Comparison of ENCODE assay signal across 27 mouse cellular contexts in genomic region chr1:133409786-133410185, GRCm38 (mm10). TPM values are rescaled to one million over a fixed set of nuclear protein-coding genes. Genes with fewer than 3 reads are reported as not detected.
DNase-seq lines count a peak whose midpoint lies in the region; ATAC-seq lines count a peak whose summit lies in the region.
"Had no signal": no experiment of that assay in that cellular context is flagged by ENCODE, and none has a peak within 500 bp of the region (broad histone marks: within the 10 kb centered on the region; RNA-seq: fewer than 3 reads in every experiment).

No protein-coding gene starts in this region.

- H3K27ac ChIP-seq in forebrain, embryonic 10.5 days, result peak overlapping the region; percentile 74
- no peak overlapping the region for H3K27ac ChIP-seq in forebrain, embryonic 16.5 days (ENCODE audit: low read length)
- peak overlapping the region; percentile 84 for H3K27ac ChIP-seq in midbrain, embryonic 10.5 days (replicated peaks)
- H3K27ac ChIP-seq in midbrain, embryonic 14.5 days (replicated peaks; ENCODE audit: low read depth, low read length), result no peak overlapping the region
- peak overlapping the region; percentile 82 for H3K27ac ChIP-seq in embryonic facial prominence, embryonic 10.5 days (replicated peaks)
- H3K27ac ChIP-seq: embryonic facial prominence, embryonic 15.5 days; forebrain, embryonic 13.5 days; heart, embryonic 15.5 days; hindbrain, embryonic 15.5 days; kidney, postnatal 0 days; liver, embryonic 15.5 days had no signal

- DNase-seq in forebrain, embryonic 10.5 days (ENCODE audit: extremely low spot score, low spot score), result no peak
- DNase-seq in kidney, adult 9 months, result peak; percentile 71
- DNase-seq in kidney, postnatal 4 days, result no peak
- no peak for DNase-seq in midbrain, embryonic 10.5 days (ENCODE audit: low spot score)
- DNase-seq in midbrain, embryonic 14.5 days, result no peak
- no peak for DNase-seq in embryonic facial prominence, embryonic 10.5 days (ENCODE audit: low spot score)
- DNase-seq in thymus, postnatal 4 days, result no peak
- DNase-seq: adrenal gland, adult 2 months; adrenal gland, postnatal 36 days; cerebellum, adult 2 months; cerebellum, postnatal 14 days; gastrocnemius, postnatal 14 days; heart, postnatal 36 days; lung, embryonic 14.5 days; thymus, postnatal 14 days had no signal

- H3K4me3 ChIP-seq in forebrain, embryonic 10.5 days, result no peak overlapping the region
- no peak overlapping the region for H3K4me3 ChIP-seq in forebrain, embryonic 16.5 days (replicated peaks; ENCODE audit: low read length)
- peak overlapping the region; percentile 46 for H3K4me3 ChIP-seq in midbrain, embryonic 10.5 days
- H3K4me3 ChIP-seq in midbrain, embryonic 14.5 days (replicated peaks; ENCODE audit: low read depth, low read length), result no peak overlapping the region
- no peak overlapping the region; the same call in 1 of the 2 replicates for H3K4me3 ChIP-seq in embryonic facial prominence, embryonic 10.5 days
- H3K4me3 ChIP-seq: embryonic facial prominence, embryonic 15.5 days; forebrain, embryonic 13.5 days; heart, embryonic 15.5 days; hindbrain, embryonic 15.5 days; limb, embryonic 12.5 days; liver, embryonic 15.5 days; myocyte had no signal

- peaks cover 85% of the 10 kb centered on the region for H3K4me1 ChIP-seq in forebrain, embryonic 10.5 days
- no peaks in the 10 kb centered on the region; the same call in 1 of the 2 replicates for H3K4me1 ChIP-seq in forebrain, embryonic 16.5 days (replicated peaks; ENCODE audit: control insufficient read depth, insufficient read depth, low read length)
- H3K4me1 ChIP-seq in midbrain, embryonic 10.5 days, result peaks cover 94% of the 10 kb centered on the region
- H3K4me1 ChIP-seq in midbrain, embryonic 14.5 days (ENCODE audit: control insufficient read depth, insufficient read depth, low read length), result peaks cover 18% of the 10 kb centered on the region
- peaks cover 85% of the 10 kb centered on the region for H3K4me1 ChIP-seq in embryonic facial prominence, embryonic 10.5 days

- ATAC-seq in forebrain, embryonic 16.5 days, result no peak
- no peak for ATAC-seq in midbrain, embryonic 14.5 days (ENCODE audit: low FRiP score, low TSS enrichment)
- ATAC-seq: activated CD4-positive, CD25-positive, alpha-beta regulatory T cell, adult 4 months; forebrain, embryonic 13.5 days had no signal

- H3K4me2 ChIP-seq in forebrain, embryonic 16.5 days (ENCODE audit: low read length), result no peak overlapping the region
- no peak overlapping the region for H3K4me2 ChIP-seq in midbrain, embryonic 14.5 days (ENCODE audit: low read length)
- H3K4me2 ChIP-seq: embryonic facial prominence, embryonic 15.5 days; forebrain, embryonic 13.5 days; heart, embryonic 15.5 days; hindbrain, embryonic 15.5 days; lung, embryonic 14.5 days had no signal

- 69% methylated on average over 9 of the region's 9 CpGs for WGBS in forebrain, embryonic 10.5 days
- 78% methylated on average over 9 of the region's 9 CpGs for WGBS in forebrain, embryonic 16.5 days
- 64% methylated on average over 9 of the region's 9 CpGs for WGBS in midbrain, embryonic 10.5 days
- 60% methylated on average over 9 of the region's 9 CpGs for WGBS in midbrain, embryonic 14.5 days
- WGBS in embryonic facial prominence, embryonic 10.5 days, result 49% methylated on average over 9 of the region's 9 CpGs

- H3K36me3 ChIP-seq in forebrain, embryonic 10.5 days (replicated peaks), result peaks cover 12% of the 10 kb centered on the region
- no peaks in the 10 kb centered on the region for H3K36me3 ChIP-seq in forebrain, embryonic 16.5 days (ENCODE audit: control insufficient read depth, insufficient read depth)
- peaks cover 31% of the 10 kb centered on the region for H3K36me3 ChIP-seq in midbrain, embryonic 10.5 days
- H3K36me3 ChIP-seq in midbrain, embryonic 14.5 days (ENCODE audit: control insufficient read depth, insufficient read depth, low read length), result no peaks in the 10 kb centered on the region
- H3K36me3 ChIP-seq in embryonic facial prominence, embryonic 10.5 days (replicated peaks), result peaks cover 10% of the 10 kb centered on the region; the same call in 1 of the 2 replicates
- H3K36me3 ChIP-seq: embryonic facial prominence, embryonic 15.5 days; heart, embryonic 15.5 days; hindbrain, embryonic 15.5 days; limb, embryonic 12.5 days; liver, embryonic 15.5 days had no signal

- H3K9ac ChIP-seq in forebrain, embryonic 16.5 days (replicated peaks; ENCODE audit: low read depth, low read length), result no peak overlapping the region
- H3K9ac ChIP-seq in midbrain, embryonic 14.5 days (replicated peaks; ENCODE audit: low read length), result no peak overlapping the region
- H3K9ac ChIP-seq: embryonic facial prominence, embryonic 15.5 days; forebrain, embryonic 13.5 days; heart, embryonic 15.5 days; hindbrain, embryonic 15.5 days; limb, embryonic 12.5 days; liver, embryonic 15.5 days; lung, embryonic 14.5 days had no signal

- 0 out of 2 replicates have a peak, but pooled peaks cover 5% of the 10 kb centered on the region for H3K9me3 ChIP-seq in forebrain, embryonic 10.5 days
- no peaks in the 10 kb centered on the region for H3K9me3 ChIP-seq in forebrain, embryonic 16.5 days (ENCODE audit: control insufficient read depth, low read length)
- H3K9me3 ChIP-seq in midbrain, embryonic 10.5 days (replicated peaks), result peaks cover 4% of the 10 kb centered on the region; the same call in 1 of the 2 replicates
- no peaks in the 10 kb centered on the region for H3K9me3 ChIP-seq in midbrain, embryonic 14.5 days (ENCODE audit: control insufficient read depth, low read length)
- no peaks in the 10 kb centered on the region for H3K9me3 ChIP-seq in embryonic facial prominence, embryonic 10.5 days
- H3K9me3 ChIP-seq: embryonic facial prominence, embryonic 15.5 days; forebrain, embryonic 13.5 days; heart, embryonic 15.5 days; hindbrain, embryonic 15.5 days; limb, embryonic 12.5 days; liver, embryonic 15.5 days had no signal

- H3K27me3 ChIP-seq in forebrain, embryonic 10.5 days (ENCODE audit: poor library complexity, severe bottlenecking), result no peaks in the 10 kb centered on the region
- no peaks in the 10 kb centered on the region for H3K27me3 ChIP-seq in forebrain, embryonic 16.5 days (replicated peaks; ENCODE audit: control insufficient read depth, insufficient read depth, low read length)
- H3K27me3 ChIP-seq in midbrain, embryonic 10.5 days (ENCODE audit: low read depth, poor library complexity, severe bottlenecking), result no peaks in the 10 kb centered on the region
- H3K27me3 ChIP-seq in midbrain, embryonic 14.5 days (ENCODE audit: control insufficient read depth, insufficient read depth, low read length), result no peaks in the 10 kb centered on the region
- no peaks in the 10 kb centered on the region for H3K27me3 ChIP-seq in embryonic facial prominence, embryonic 10.5 days (replicated peaks; ENCODE audit: low read depth, poor library complexity, severe bottlenecking)
- H3K27me3 ChIP-seq: embryonic facial prominence, embryonic 15.5 days; forebrain, embryonic 13.5 days; heart, embryonic 15.5 days; hindbrain, embryonic 15.5 days; limb, embryonic 12.5 days; liver, embryonic 15.5 days had no signal

RNA-seq across cellular contexts. Expression of gene Sox13, which starts 14.4 kb away (rescaled TPM):
- polyA plus RNA-seq in forebrain, embryonic 10.5 days (2016; fragmentation: Nextera tagmentation; extraction: Ambion mirVana), result 12.5 and 14.1 TPM in 2 replicates
- polyA plus RNA-seq in forebrain, embryonic 16.5 days (2015; fragmentation: Nextera tagmentation; extraction: Ambion mirVana), result 3.6 and 4.4 TPM in 2 replicates
- polyA plus RNA-seq in midbrain, embryonic 10.5 days (2016; fragmentation: Nextera tagmentation; extraction: Ambion mirVana), result 28.5 and 32.0 TPM in 2 replicates
- polyA plus RNA-seq in midbrain, embryonic 14.5 days (2014; fragmentation: Nextera tagmentation; extraction: Ambion mirVana), result 5.9 and 9.7 TPM in 2 replicates
- 12.1 and 18.1 TPM in 2 replicates for polyA plus RNA-seq in embryonic facial prominence, embryonic 10.5 days (2016; fragmentation: Nextera tagmentation; extraction: Ambion mirVana)
- polyA plus RNA-seq: activated CD4-positive, CD25-positive, alpha-beta regulatory T cell, adult 4 months had no signal

RNA-seq across cellular contexts. Expression of gene Etnk2, which starts 46.4 kb away (rescaled TPM):
- 1.7 and 2.3 TPM in 2 replicates for polyA plus RNA-seq in forebrain, embryonic 10.5 days (2016; fragmentation: Nextera tagmentation; extraction: Ambion mirVana)
- polyA plus RNA-seq in forebrain, embryonic 16.5 days (2015; fragmentation: Nextera tagmentation; extraction: Ambion mirVana), result 4.5 and 9.5 TPM in 2 replicates
- 3.4 and 3.9 TPM in 2 replicates for polyA plus RNA-seq in midbrain, embryonic 10.5 days (2016; fragmentation: Nextera tagmentation; extraction: Ambion mirVana)
- 11.2 and 15.6 TPM in 2 replicates for polyA plus RNA-seq in midbrain, embryonic 14.5 days (2014; fragmentation: Nextera tagmentation; extraction: Ambion mirVana)
- polyA plus RNA-seq in embryonic facial prominence, embryonic 10.5 days (2016; fragmentation: Nextera tagmentation; extraction: Ambion mirVana), result 2.6 and 3.3 TPM in 2 replicates
- polyA plus RNA-seq: C2C12 had no signal

RNA-seq across cellular contexts. Expression of gene Ren1, which starts 59.5 kb away (rescaled TPM):
- polyA plus RNA-seq in forebrain, embryonic 10.5 days (2016; fragmentation: Nextera tagmentation; extraction: Ambion mirVana), result not detected in 2 replicates
- 0.30 TPM in 1 of 2 replicates, not detected in the other for polyA plus RNA-seq in forebrain, embryonic 16.5 days (2015; fragmentation: Nextera tagmentation; extraction: Ambion mirVana)
- not detected in 2 replicates for polyA plus RNA-seq in midbrain, embryonic 10.5 days (2016; fragmentation: Nextera tagmentation; extraction: Ambion mirVana)
- polyA plus RNA-seq in midbrain, embryonic 14.5 days (2014; fragmentation: Nextera tagmentation; extraction: Ambion mirVana), result not detected in 2 replicates
- 0.13 TPM in 1 of 2 replicates, not detected in the other for polyA plus RNA-seq in embryonic facial prominence, embryonic 10.5 days (2016; fragmentation: Nextera tagmentation; extraction: Ambion mirVana)
- polyA plus RNA-seq: activated CD4-positive, CD25-positive, alpha-beta regulatory T cell, adult 4 months; C2C12; forebrain, embryonic 13.5 days; limb, embryonic 12.5 days; midbrain, postnatal 0 days; myocyte had no signal

Comparison
In these comparisons a context has a peak if more than half of its experiments do, and no peak if none do; other contexts are left out.
1. H3K27ac ChIP-seq: peak in forebrain, embryonic 10.5 days (single experiment), midbrain, embryonic 10.5 days (single experiment) and embryonic facial prominence, embryonic 10.5 days (single experiment); none in forebrain, embryonic 16.5 days (single experiment) and midbrain, embryonic 14.5 days (single experiment).